Mouse (Mus musculus) kidney, adult 2 months (tissue): ENCODE data around the gene Rpl18. TPM values are rescaled to one million over a fixed set of nuclear protein-coding genes. Genes with fewer than 3 reads are reported as not detected.

Experiments
- DNase-seq: peaks from one replicate; pipeline ENCODE4 v3.0.0; 2021
- H3K27ac ChIP-seq: fragments of 200-500 bp; 2 replicates; pipeline ENCODE4 v1.5.1; 2012; ENCODE audit warnings: low read depth, low read length, control low read depth, inconsistent platforms; ENCODE audit not compliant: insufficient read depth
- H3K27me3 ChIP-seq: fragments of 200-500 bp; replicated peaks from 2 replicates; pipeline ENCODE4 v1.6.1; 2012; ENCODE audit warnings: mild to moderate bottlenecking, moderate library complexity, low read length, inconsistent platforms; ENCODE audit not compliant: control insufficient read depth, insufficient read depth
- H3K36me3 ChIP-seq: fragments of 200-500 bp; 2 replicates; pipeline ENCODE4 v1.6.1; 2012; ENCODE audit warnings: mild to moderate bottlenecking, moderate library complexity, low read length, inconsistent platforms; ENCODE audit not compliant: control insufficient read depth, insufficient read depth
- H3K4me1 ChIP-seq: fragments of 200-500 bp; 2 replicates; pipeline ENCODE4 v1.6.1; 2011; ENCODE audit warnings: low read length; ENCODE audit not compliant: control insufficient read depth, insufficient read depth
- H3K4me3 ChIP-seq: fragments of 200-500 bp; 2 replicates; pipeline ENCODE4 v1.5.1; 2011; ENCODE audit warnings: mild to moderate bottlenecking, low read depth, low read length, control low read depth; ENCODE audit not compliant: insufficient read depth
- CTCF ChIP-seq: fragments of 200-500 bp; conservative IDR thresholded peaks from 2 replicates; pipeline ENCODE4 v1.5.1; 2011; ENCODE audit warnings: low read depth, mild to moderate bottlenecking, control low read depth, low read length, moderate library complexity, mixed read lengths; ENCODE audit not compliant: insufficient read depth, insufficient read length
- POLR2A ChIP-seq: fragments of 200-500 bp; IDR thresholded peaks from one replicate; pipeline ENCODE4 v1.6.1; 2011; ENCODE audit warnings: low read depth, low read length, control low read depth
- WGBS: fragments of 180-500 bp; shearing (Covaris S2); methylation state at CpG from one replicate; pipeline ENCODE4 v1.1.7; 2018; 5-methylcytosine and 5-hydroxymethylcytosine counted together
- polyA plus RNA-seq: library from polyadenylated mRNA; depleted of rRNA; stranded (reverse); fragments of >200 nt; gene quantifications from 2 replicates; pipeline ENCODE4 v1.2.3, GENCODE M21; 2012

Gene Rpl18
- polyA plus RNA-seq, 1 experiment = 955 TPM

- Histone ChIP-seq H3K4me1 (0 out of 2 replicates have a peak, but pooled peaks cover 4% of the 10 kb centered on the region), H3K4me3 (no peak overlapping the region), H3K36me3 (no peaks in the 10 kb centered on the region; the same call in 1 of the 2 replicates), H3K27ac (no peak overlapping the region), H3K27me3 (no peaks in the 10 kb centered on the region)
- no peak for TF ChIP-seq CTCF
- TF ChIP-seq POLR2A = no peak
- 77% methylated on average over 4 of the region's 4 CpGs for WGBS
- DNase-seq = no peak
These were observed 8.0 kb downstream of the Rpl18 start for GRCm38 (mm10) chr7:45723301-45723700.

- Histone ChIP-seq H3K4me3 (no peak overlapping the region), H3K36me3 (no peaks in the 10 kb centered on the region; the same call in 1 of the 2 replicates), H3K27me3 (no peaks in the 10 kb centered on the region), H3K27ac (no peak overlapping the region), H3K4me1 (0 out of 2 replicates have a peak, but pooled peaks cover 4% of the 10 kb centered on the region)
- TF ChIP-seq CTCF (no peak), POLR2A (no peak)
- DNase-seq = no peak
- WGBS = 93% methylated on average over 14 of the region's 14 CpGs
These were observed 8.5 kb downstream of the Rpl18 start for GRCm38 (mm10) chr7:45723781-45724180.

- Histone ChIP-seq H3K27me3 (no peaks in the 10 kb centered on the region), H3K27ac (no peak overlapping the region), H3K36me3 (no peaks in the 10 kb centered on the region), H3K4me1 (no peaks in the 10 kb centered on the region), H3K4me3 (no peak overlapping the region)
- TF ChIP-seq POLR2A (no peak), CTCF (no peak)
- 94% methylated on average over 9 of the region's 9 CpGs for WGBS
- no peak for DNase-seq
These were observed 9.9 kb downstream of the Rpl18 start for GRCm38 (mm10) chr7:45725151-45725550.

- TF ChIP-seq CTCF = no peak
- TF ChIP-seq POLR2A = no peak
- WGBS = 86% methylated on average over 11 of the region's 11 CpGs
- H3K4me1 ChIP-seq = no peaks in the 10 kb centered on the region
- no peaks in the 10 kb centered on the region for H3K36me3 ChIP-seq
- H3K4me3 ChIP-seq = no peak within 1 kb of the TSS
- DNase-seq = no peak
- no peaks in the 10 kb centered on the region for H3K27me3 ChIP-seq
- no peak within 1 kb of the TSS for H3K27ac ChIP-seq
These were observed 10.5 kb downstream of the Rpl18 start, which contains the start of gene Spaca4 for GRCm38 (mm10) chr7:45725713-45726112. Gene Spaca4, minus strand, starts transcription at chr7:45725813.

GRCm38 (mm10) chr7:45726419-45726818 lies 11.2 kb downstream of the Rpl18 start:
- Histone ChIP-seq H3K4me3 (no peak overlapping the region), H3K27ac (no peak overlapping the region), H3K27me3 (no peaks in the 10 kb centered on the region), H3K36me3 (no peaks in the 10 kb centered on the region), H3K4me1 (no peaks in the 10 kb centered on the region)
- WGBS = 91% methylated on average over 10 of the region's 10 CpGs
- TF ChIP-seq CTCF (no peak), POLR2A (no peak)
- DNase-seq = no peak

GRCm38 (mm10) chr7:45727625-45728024 lies 12.4 kb downstream of the Rpl18 start:
- no peaks in the 10 kb centered on the region for H3K27me3 ChIP-seq
- no peaks in the 10 kb centered on the region for H3K4me1 ChIP-seq
- H3K27ac ChIP-seq = no peak overlapping the region
- DNase-seq = no peak
- no peak overlapping the region for H3K4me3 ChIP-seq
- WGBS = 65% methylated on average over 3 of the region's 3 CpGs
- TF ChIP-seq CTCF = no peak
- TF ChIP-seq POLR2A = no peak
- no peaks in the 10 kb centered on the region for H3K36me3 ChIP-seq

GRCm38 (mm10) chr7:45730727-45731431 lies 15.6 kb downstream of the Rpl18 start:
- no peak for TF ChIP-seq POLR2A
- peak; percentile 39 for TF ChIP-seq CTCF
- peak; percentile 61 for DNase-seq
- no peaks in the 10 kb centered on the region for H3K27me3 ChIP-seq
- H3K4me3 ChIP-seq = no peak overlapping the region
- H3K27ac ChIP-seq = no peak overlapping the region
- no peaks in the 10 kb centered on the region for H3K36me3 ChIP-seq
- WGBS = 27% methylated on average over 16 of the region's 16 CpGs
- H3K4me1 ChIP-seq = no peaks in the 10 kb centered on the region
